Mouse (Mus musculus) adrenal gland, adult 10 weeks (tissue): ENCODE measurements around the gene Exosc10. TPM values are rescaled to one million over a fixed set of nuclear protein-coding genes. Genes with fewer than 3 reads are reported as not detected.

Source experiments
- polyA plus RNA-seq: library from polyadenylated mRNA; stranded (reverse); fragments of 350-450 nt; fragmentation: Illumina TruSeq; extraction: RNeasy Lipid Tissue Mini Kit (QIAGEN cat#74804); gene quantifications from one replicate; pipeline ENCODE4 v1.2.3, GENCODE M21; 2014; ENCODE audit warnings: low read depth, low replicate concordance

Gene Exosc10
- 8.1 TPM for polyA plus RNA-seq

GRCm38 (mm10) chr4:148558297-148559000, at the start of gene Exosc10:
Exosc10 (plus strand) TSS chr4:148558429.

GRCm38 (mm10) chr4:148591171-148591630, 33.0 kb downstream of the Exosc10 start, which contains the start of gene Srm:
Srm (plus strand) TSS chr4:148591503.

GRCm38 (mm10) chr4:148602357-148603120, 44.3 kb downstream of the Exosc10 start, which contains the start of gene Masp2:
Masp2 (plus strand) TSS chr4:148602554.

GRCm38 (mm10) chr4:148626623-148627185, 68.5 kb downstream of the Exosc10 start, which contains the start of gene Tardbp:
Tardbp (minus strand) TSS chr4:148627019.

Other genes with a start within 250 kb of the Exosc10 start
- gene Ubiad1, start 113.7 kb upstream of the Exosc10 start, polyA plus RNA-seq = 3.4 TPM
- 8.6 TPM for gene Mtor, start 109.8 kb upstream of the Exosc10 start, polyA plus RNA-seq
- gene Angptl7, start 58.0 kb upstream of the Exosc10 start, polyA plus RNA-seq = not detected
- 0.93 TPM for gene Srm, start 33.1 kb downstream of the Exosc10 start, polyA plus RNA-seq
- not detected for gene Masp2, start 44.1 kb downstream of the Exosc10 start, polyA plus RNA-seq
- gene Tardbp, start 68.6 kb downstream of the Exosc10 start, polyA plus RNA-seq = 696 TPM
- not detected for gene Gm572, start 84.9 kb downstream of the Exosc10 start, polyA plus RNA-seq
- gene Casz1, start 246.0 kb downstream of the Exosc10 start, polyA plus RNA-seq = 1.3 TPM